Mouse (Mus musculus): ENCODE results near the gene Nr2c2ap. TPM values are rescaled to one million over a fixed set of nuclear protein-coding genes. Genes with fewer than 3 reads are reported as not detected.

The Nr2c2ap gene
- total RNA-seq (2015; ENCODE audit: low replicate concordance): 8.3 TPM in 1 of 2 replicates, not detected in the other
- total RNA-seq (2017; ENCODE audit: low replicate concordance): 2.3 TPM in 1 of 2 replicates, not detected in the other

DNA sequence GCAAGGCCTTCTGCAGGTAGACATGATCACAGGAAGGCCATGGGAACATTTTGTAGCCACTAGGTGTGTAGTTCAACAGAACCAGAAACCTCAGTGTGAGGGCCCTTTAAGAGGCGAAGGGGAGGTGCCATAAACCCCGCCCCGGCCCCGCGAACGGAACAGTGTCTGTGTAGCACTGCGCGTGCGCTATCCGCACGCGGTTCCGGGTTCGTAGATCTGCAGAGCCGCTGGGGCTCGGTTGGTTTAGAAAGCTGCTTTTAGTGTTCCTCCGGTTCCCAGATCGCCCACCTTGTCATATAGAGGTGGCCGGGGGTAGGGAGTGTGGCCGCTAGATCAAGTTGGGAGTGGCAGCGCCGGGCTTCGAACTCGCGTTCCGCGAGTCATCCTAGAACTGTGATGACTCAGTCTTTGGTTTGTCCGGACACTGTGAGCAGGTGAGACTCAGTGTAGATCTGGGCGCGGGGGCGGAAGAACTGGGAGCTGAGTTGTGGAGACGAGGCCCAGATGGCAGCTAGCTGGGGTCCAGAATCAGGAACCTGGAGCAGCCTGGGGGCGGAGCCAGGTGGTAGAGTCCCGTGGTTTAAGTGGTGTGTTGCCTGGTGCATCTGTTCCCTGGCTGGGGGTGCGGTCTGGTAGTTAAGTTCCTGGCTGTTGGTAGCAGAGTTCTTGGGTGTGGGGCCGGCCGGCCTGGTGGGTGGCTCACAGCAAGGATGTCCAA, at the start of gene Nr2c2ap:
TSS of gene Nr2c2ap (plus strand) at position 168 of the 718 bp plus-strand sequence.
- ATAC-seq (replicated peaks; ENCODE audit: low FRiP score, poor library complexity, severe bottlenecking): peak; percentile 91

DNA sequence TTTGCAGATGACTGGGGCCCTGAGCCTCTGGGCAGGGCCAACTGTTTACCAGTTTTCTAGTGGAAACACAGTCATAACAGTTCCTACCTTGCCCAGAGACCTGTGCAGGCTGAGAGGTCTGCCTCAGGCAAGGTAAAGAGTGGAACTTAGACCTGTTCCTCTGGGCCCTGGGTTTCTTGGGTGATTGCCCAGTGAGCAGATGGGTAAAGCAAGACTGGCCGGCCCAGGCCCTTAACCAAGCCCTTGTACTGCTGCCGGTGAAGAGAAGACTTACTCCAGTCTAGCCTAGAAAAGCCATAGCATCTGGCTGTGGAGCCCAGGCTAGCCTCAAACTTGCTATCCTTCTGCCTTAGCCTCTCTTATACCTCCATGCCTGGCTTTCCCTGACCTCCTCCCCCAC, 49.2 kb upstream of the Nr2c2ap start:
- no peak for ATAC-seq (replicated peaks; ENCODE audit: low FRiP score, poor library complexity, severe bottlenecking)

DNA sequence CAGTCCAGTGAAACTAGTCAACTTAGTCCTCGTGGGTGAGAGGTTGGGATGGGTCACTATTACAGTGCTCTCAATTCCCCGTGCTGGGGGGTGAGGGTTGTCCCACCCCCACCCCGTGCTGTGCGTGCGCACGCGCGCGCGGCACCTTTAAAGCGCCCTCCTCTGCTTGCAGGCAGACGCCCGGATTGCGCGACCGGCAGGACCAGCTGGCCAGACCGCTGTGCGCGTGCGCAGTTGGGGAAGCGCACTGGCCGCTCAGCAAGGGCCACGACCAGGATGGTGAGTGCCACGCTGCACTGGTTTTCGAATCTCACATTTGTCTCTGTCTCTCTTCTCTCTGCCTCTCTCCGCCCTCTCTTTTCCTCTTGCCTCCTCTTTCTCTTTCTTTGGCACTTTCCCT, 47.8 kb upstream of the Nr2c2ap start, which contains the start of gene Hapln4:
TSS of gene Hapln4 (plus strand) at position 173 of the 400 bp plus-strand sequence.
- no peak for ATAC-seq (replicated peaks; ENCODE audit: low FRiP score, poor library complexity, severe bottlenecking)

DNA sequence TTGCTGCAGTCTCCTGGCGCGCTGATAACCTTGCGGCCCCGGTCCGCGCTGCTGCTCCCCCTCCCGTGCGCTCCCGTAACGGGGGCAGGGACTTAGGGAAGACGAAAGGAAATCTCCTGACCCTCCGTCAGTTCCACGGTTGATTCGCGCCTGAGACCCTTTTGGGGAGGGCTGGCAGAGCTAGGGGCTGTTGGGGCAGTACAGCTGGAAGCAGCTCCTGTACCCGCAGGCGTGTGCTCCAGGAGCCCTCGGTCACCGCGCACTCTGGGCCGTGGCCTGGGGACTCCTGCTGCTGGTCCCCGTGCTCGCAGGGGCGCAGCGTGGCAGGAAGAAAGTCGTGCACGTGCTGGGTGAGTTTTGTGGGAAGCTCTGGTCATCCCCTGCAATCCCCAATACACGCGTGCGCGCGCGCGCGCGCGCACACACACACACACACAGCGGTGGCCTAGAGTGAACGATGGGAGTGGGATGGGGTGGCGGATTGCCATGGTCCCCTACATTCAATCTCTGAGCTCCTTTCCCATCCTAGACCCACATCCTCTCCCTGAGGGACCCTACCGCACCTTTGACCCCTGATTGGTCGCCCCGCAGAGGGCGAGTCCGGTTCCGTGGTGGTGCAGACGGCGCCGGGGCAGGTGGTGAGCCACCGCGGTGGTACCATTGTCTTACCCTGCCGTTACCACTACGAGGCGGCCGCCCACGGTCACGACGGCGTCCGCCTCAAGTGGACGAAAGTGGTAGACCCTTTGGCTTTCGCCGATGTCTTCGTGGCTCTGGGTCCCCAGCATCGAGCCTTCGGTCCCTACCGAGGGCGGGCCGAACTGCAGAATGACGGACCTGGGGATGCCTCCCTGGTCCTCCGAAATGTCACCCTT, 46.7 kb upstream of the Nr2c2ap start:
- ATAC-seq (replicated peaks; ENCODE audit: low FRiP score, poor library complexity, severe bottlenecking): no peak

DNA sequence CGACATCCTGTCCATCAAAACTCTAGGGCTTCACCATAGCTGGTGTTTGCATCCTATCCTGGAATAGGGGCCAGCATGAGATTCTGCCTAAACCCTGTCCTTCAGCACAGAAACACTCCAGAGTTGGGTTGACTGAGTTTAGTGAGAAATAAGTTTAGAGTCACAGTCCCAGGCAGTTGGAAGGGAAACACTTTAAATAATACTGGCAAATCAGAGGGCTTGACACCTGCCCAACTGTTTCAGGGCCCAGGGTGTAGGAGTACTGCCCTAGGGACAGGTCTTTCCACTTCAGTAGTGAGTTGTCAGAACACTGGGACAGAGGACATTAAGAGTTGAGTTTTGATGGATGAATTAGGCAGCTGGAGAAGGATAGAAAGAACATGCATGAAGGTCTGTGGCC, 45.0 kb upstream of the Nr2c2ap start:
- no peak for ATAC-seq (replicated peaks; ENCODE audit: low FRiP score, poor library complexity, severe bottlenecking)

- no peak for ATAC-seq (replicated peaks; ENCODE audit: low FRiP score, poor library complexity, severe bottlenecking)
Measured at GRCm38 (mm10) chr8:70087237-70087636, 43.9 kb upstream of the Nr2c2ap start.

DNA sequence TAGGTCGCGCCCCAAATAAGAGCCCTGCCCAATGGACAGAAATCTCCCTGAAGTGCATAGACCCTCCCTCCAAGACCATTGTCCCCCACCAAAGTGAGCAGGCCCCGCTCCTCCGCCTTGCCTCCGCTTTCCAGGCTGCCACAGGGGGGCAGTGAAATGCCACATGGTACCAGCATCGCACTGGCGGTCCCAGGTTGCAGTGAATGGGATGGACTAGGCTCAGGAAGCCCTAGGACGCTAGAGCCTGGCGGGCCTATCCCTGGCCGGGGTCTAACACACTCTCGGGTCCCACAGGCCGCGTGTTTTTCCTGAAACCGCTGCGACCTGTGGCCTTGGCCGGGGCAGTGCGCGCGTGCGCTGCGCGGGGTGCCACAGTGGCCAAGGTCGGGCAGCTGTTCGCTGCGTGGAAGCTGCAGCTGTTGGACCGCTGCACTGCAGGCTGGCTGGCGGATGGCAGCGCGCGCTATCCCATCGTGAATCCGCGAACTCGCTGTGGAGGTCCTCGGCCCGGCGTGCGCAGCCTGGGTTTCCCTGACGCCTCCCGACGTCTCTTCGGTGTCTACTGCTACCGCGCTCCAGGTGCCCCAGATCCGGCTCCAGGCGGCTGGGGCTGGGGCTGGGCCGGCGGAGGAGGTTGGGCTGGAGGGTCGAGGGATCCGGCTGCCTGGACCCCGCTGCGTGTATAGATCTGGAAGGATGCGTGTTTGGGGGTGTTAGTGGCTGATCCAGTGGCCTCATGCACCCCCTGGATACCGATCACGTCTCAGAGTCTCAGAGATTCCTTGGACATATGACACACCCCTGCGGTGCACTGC, 43.1 kb upstream of the Nr2c2ap start:
- ATAC-seq (replicated peaks; ENCODE audit: low FRiP score, poor library complexity, severe bottlenecking): no peak

DNA sequence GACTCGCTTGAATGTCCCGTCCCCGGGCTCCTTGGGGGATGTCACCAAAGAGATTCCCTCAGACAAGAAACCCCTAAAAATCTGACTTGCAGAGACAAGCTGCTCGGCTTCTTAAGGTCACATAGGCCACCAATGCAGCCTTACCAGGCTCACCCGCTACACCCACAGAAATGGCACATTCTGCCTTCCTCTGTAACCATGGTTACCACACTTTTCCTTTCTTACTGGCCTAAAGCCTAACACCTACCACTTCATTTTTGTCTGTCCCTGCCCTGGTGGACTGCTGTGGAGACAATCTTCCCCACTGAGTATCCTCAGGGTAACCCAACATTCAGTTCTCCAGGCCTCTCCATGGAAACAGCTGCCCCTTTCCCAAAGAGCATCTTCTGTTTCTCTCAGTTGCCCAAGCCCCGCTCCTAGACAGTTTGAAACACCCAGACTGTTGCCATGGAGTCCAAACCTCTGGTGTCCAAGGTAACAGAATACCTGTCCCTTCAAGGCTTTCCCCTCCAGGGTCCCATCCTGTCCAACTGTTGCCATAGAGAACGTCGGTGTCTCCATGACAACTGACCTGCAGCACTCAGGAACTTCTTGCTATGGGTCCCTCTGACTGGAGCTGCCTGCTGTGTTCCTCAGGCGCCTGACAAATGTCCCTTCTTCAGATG, 41.7 kb upstream of the Nr2c2ap start:
- ATAC-seq (replicated peaks; ENCODE audit: low FRiP score, poor library complexity, severe bottlenecking): no peak

DNA sequence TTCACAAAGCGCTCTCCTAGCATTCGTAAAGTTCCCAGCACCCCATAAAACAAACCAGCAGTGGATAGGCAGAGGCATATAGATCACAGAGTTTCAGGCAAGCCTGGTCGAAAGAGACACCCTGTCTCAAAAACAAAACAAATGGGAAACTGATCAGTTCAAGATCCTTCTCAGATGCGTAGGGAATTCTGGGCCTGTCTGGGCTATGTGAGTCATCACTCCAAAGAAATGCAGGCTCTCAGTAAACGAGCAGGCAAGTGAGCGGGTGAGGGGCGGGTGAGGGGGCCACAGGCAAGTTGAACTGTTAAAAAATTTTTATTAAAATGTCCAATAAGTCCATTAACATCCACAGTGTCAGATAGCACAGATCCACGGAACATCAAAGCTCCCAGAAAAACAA, 38.3 kb upstream of the Nr2c2ap start:
- ATAC-seq (replicated peaks; ENCODE audit: low FRiP score, poor library complexity, severe bottlenecking): no peak

- ATAC-seq (replicated peaks; ENCODE audit: low FRiP score, poor library complexity, severe bottlenecking): no peak
Measured at GRCm38 (mm10) chr8:70099276-70099675, 31.9 kb upstream of the Nr2c2ap start.

GRCm38 (mm10) chr8:70100241-70100640, 30.9 kb upstream of the Nr2c2ap start:
- no peak for ATAC-seq (replicated peaks; ENCODE audit: low FRiP score, poor library complexity, severe bottlenecking)

DNA sequence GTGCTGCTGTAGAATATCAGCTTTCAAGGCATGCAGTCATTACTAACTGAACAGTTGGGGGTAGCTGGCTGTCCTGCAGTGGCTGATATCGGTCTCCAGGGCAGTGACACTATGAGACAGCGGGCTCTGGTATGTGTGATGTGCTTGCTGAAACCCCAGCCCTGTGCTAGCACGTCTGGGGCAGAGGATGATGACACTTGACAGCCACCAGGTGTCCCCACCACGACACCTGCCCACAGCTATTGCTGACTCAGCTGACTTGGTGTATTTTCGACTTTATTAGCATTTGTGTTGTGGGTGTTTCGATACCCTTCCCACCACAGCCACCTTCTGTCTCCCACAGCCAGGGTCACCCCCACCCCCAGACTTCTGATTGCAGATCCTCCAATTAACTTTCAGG, 26.6 kb upstream of the Nr2c2ap start:
- peak; percentile 71 for ATAC-seq (replicated peaks; ENCODE audit: low FRiP score, poor library complexity, severe bottlenecking)

- no peak for ATAC-seq (replicated peaks; ENCODE audit: low FRiP score, poor library complexity, severe bottlenecking)
Measured at GRCm38 (mm10) chr8:70104922-70105321, 26.2 kb upstream of the Nr2c2ap start.

DNA sequence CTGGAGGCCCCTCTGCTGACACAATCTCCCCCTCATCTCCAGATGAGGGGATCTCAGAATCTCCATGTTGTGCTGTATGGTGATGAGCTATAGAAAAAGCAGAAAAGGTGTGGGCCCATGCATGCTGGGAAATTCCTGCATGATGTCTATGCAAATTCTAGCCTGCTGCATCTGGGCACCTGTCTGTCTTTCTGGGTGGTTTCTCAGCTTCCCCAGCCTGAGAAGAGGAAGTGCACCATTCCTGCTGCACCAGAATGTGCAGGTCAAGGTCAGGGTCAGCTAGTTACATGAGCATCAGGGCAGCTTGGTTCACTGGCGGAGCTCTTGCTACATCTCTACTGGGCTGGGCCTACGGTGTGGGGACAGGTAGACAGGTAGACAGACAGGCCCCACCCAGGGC, 20.7 kb upstream of the Nr2c2ap start:
- ATAC-seq (replicated peaks; ENCODE audit: low FRiP score, poor library complexity, severe bottlenecking): no peak

- ATAC-seq (replicated peaks; ENCODE audit: low FRiP score, poor library complexity, severe bottlenecking): no peak
Measured at GRCm38 (mm10) chr8:70111192-70111795, 19.8 kb upstream of the Nr2c2ap start.

DNA sequence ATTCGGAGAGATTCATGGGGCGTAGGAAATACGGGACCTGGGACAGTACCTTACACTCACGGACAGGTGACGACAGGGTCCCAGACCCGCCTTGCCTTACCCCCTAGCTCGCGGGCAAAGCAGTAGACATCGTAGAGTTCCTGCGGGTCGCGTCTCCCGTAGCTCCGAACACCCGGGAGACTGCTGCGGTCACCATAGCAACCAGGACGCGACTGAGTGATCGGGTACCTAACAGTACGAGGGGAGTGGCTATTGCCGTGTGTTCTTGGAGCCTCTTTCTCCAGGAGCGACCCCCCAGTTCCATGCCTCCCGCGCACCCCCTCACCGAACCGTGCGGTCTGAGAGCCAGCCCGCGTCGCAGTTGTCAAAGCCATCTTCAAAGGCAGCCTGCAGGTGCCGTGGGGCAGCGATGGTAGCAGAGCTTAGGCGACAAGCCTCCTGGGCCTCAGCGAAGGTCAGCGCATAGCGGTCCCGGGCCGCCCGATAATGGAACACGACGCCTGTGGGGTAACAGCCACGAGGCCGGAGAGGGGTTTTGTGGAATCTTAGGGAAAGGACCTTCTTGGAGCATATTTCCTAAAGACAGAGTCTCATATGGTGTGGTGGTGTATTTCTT, 18.6 kb upstream of the Nr2c2ap start:
- ATAC-seq (replicated peaks; ENCODE audit: low FRiP score, poor library complexity, severe bottlenecking): no peak

GRCm38 (mm10) chr8:70114488-70114887, 16.6 kb upstream of the Nr2c2ap start:
- no peak for ATAC-seq (replicated peaks; ENCODE audit: low FRiP score, poor library complexity, severe bottlenecking)

GRCm38 (mm10) chr8:70114892-70115291, 16.2 kb upstream of the Nr2c2ap start:
- no peak for ATAC-seq (replicated peaks; ENCODE audit: low FRiP score, poor library complexity, severe bottlenecking)

GRCm38 (mm10) chr8:70117611-70118010, 13.5 kb upstream of the Nr2c2ap start:
- no peak for ATAC-seq (replicated peaks; ENCODE audit: low FRiP score, poor library complexity, severe bottlenecking)

All from erythroid progenitor cell, adult 5-6 weeks (primary cell).